Mouse (Mus musculus): ENCODE results near the gene Gm9745.
"Not testable (repeated sequence)": the region's sequence is repeated elsewhere in the genome, so short reads cannot be mapped to it uniquely, and the experiment has no call there.

GRCm38 (mm10) chr13:8941110-8941509 is 6.9 kb downstream of the Gm9745 start:
- TF ChIP-seq POLR2A (IDR thresholded peaks at IDR 0.05; ENCODE audit: borderline replicate concordance, extremely low read depth, low read depth, low read length); CTCF (IDR thresholded peaks at IDR 0.05; ENCODE audit: insufficient read depth, low read length): not testable (repeated sequence)

All from lung, adult 2 months (tissue).